Mouse (Mus musculus): ENCODE data around the gene Vmn1r124. TPM values are rescaled to one million over a fixed set of nuclear protein-coding genes. Genes with fewer than 3 reads are reported as not detected.
"Not testable (repeated sequence)": the region's sequence is repeated elsewhere in the genome, so short reads cannot be mapped to it uniquely, and the experiment has no call there.

The Vmn1r124 gene
- total RNA-seq (2012; rRNA removed) (not detected in 2 replicates), total RNA-seq (2014; rRNA removed) (not detected in 2 replicates), polyA plus RNA-seq (2012; ENCODE audit: insufficient read length, low read depth) (not detected in 2 replicates)

DNA sequence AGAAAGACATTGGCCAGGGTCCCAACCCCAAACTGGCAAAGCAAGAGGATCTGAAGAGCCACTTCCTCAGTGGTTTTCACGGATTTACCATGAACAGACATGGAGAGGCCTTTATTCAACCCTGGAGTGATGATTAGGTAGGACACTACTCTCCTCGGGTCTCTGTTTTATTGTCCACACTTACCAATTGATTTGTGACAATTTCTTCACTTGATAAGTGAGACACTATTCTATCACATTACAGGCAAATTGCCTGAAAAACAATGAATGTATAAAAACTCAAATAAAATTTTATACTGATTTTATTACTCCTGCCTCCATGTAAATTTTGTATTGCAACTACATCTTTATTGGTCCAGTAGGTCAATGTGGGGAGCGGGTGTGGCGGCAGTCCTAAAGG, at the start of gene Vmn1r124:
Gene Vmn1r124 (minus strand): TSS at position 101 of the 400 bp plus-strand sequence.
- dilution Hi-C loops (cut with MboI; ENCODE audit: extremely low pct_ligation_motif_present, extremely low pct_unique_long_range_greater_than_20kb, low sequenced_read_pairs); H3K4me3 ChIP-seq (replicated peaks in 1 of 3; ENCODE audit: low read depth in 2 of 3, low read length in 2 of 3, poor library complexity in 1 of 3); DNase-seq (ENCODE audit: extremely low read depth); H3K27ac ChIP-seq (ENCODE audit: insufficient read depth, low read depth); H3K4me1 ChIP-seq (ENCODE audit: control insufficient read depth in 1 of 2, insufficient read depth in 2 of 2); H3K79me2 ChIP-seq (replicated peaks; ENCODE audit: control insufficient read depth, extremely low read depth, insufficient read depth, poor library complexity, severe bottlenecking); H3K27me3 ChIP-seq (replicated peaks); in situ Hi-C loops (cut with MboI; ENCODE audit: low pct_ligation_motif_present, low pct_unique_long_range_greater_than_20kb, low sequenced_read_pairs); H3K4me2 ChIP-seq (ENCODE audit: insufficient read depth, low read depth, poor library complexity, severe bottlenecking); H3K36me3 ChIP-seq (replicated peaks in 1 of 2; ENCODE audit: control insufficient read depth in 1 of 2, insufficient read depth in 1 of 2, low read length in 1 of 2); H3K9ac ChIP-seq (ENCODE audit: insufficient read depth, low read depth); H3K9me3 ChIP-seq (replicated peaks; ENCODE audit: low read length): not testable (repeated sequence)

DNA sequence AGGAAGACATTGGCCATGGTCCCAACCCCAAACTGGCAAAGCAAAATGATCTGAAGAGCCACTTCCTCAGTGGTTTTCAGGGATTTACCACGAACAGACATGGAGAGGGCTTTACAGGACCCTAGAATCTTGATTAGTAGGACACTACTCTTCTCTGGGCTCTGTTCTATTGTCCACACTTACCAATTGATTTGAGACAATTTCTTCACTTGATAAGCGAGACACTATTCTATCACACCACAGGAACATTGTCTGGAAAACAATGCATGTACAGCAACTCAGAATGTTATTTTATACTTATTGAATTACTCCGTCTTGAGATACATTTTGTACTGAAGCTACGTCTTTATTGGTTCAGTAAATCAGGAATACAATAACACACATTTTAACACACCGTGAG, 41.0 kb upstream of the Vmn1r124 start, which contains the start of gene Vmn1r126:
Gene Vmn1r126 (minus strand): TSS at position 101 of the 400 bp plus-strand sequence.
- H3K4me1 ChIP-seq (ENCODE audit: control insufficient read depth in 1 of 2, insufficient read depth in 2 of 2); H3K27me3 ChIP-seq (replicated peaks); dilution Hi-C loops (cut with MboI; ENCODE audit: extremely low pct_ligation_motif_present, extremely low pct_unique_long_range_greater_than_20kb, low sequenced_read_pairs); in situ Hi-C loops (cut with MboI; ENCODE audit: low pct_ligation_motif_present, low pct_unique_long_range_greater_than_20kb, low sequenced_read_pairs); DNase-seq (ENCODE audit: extremely low read depth); H3K4me2 ChIP-seq (ENCODE audit: insufficient read depth, low read depth, poor library complexity, severe bottlenecking); H3K27ac ChIP-seq (ENCODE audit: insufficient read depth, low read depth); H3K79me2 ChIP-seq (replicated peaks; ENCODE audit: control insufficient read depth, extremely low read depth, insufficient read depth, poor library complexity, severe bottlenecking); H3K36me3 ChIP-seq (replicated peaks in 1 of 2; ENCODE audit: control insufficient read depth in 1 of 2, insufficient read depth in 1 of 2, low read length in 1 of 2); H3K9me3 ChIP-seq (replicated peaks; ENCODE audit: low read length); H3K4me3 ChIP-seq (replicated peaks in 1 of 3; ENCODE audit: low read depth in 2 of 3, low read length in 2 of 3, poor library complexity in 1 of 3); H3K9ac ChIP-seq (ENCODE audit: insufficient read depth, low read depth): not testable (repeated sequence)

DNA sequence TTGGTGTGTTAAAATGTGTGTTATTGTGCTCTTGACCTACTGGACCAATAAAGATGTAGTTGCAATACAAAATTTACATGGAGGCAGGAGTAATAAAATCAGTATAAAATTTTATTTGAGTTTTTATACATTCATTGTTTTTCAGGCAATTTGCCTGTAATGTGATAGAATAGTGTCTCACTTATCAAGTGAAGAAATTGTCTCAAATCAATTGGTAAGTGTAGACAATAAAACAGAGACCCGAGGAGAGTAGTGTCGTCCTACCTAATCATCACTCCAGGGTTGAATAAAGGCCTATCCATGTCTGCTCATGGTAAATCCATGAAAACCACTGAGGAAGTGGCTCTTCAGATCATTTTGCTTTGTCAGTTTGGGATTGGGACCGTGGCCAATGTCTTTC, 11.5 kb upstream of the Vmn1r124 start, which contains the start of gene Vmn1r125:
Gene Vmn1r125 (plus strand): TSS at position 301 of the 400 bp plus-strand sequence.
- in situ Hi-C loops (cut with MboI; ENCODE audit: low pct_ligation_motif_present, low pct_unique_long_range_greater_than_20kb, low sequenced_read_pairs); DNase-seq (ENCODE audit: extremely low read depth): not testable (repeated sequence)

More for the DNA sequence above, 11.5 kb upstream of the Vmn1r124 start, which contains the start of gene Vmn1r125:
- H3K27me3 ChIP-seq (replicated peaks); H3K4me2 ChIP-seq (ENCODE audit: insufficient read depth, low read depth, poor library complexity, severe bottlenecking); H3K36me3 ChIP-seq (replicated peaks in 1 of 2; ENCODE audit: control insufficient read depth in 1 of 2, insufficient read depth in 1 of 2, low read length in 1 of 2); H3K9ac ChIP-seq (ENCODE audit: insufficient read depth, low read depth); dilution Hi-C loops (cut with MboI; ENCODE audit: extremely low pct_ligation_motif_present, extremely low pct_unique_long_range_greater_than_20kb, low sequenced_read_pairs); H3K27ac ChIP-seq (ENCODE audit: insufficient read depth, low read depth); H3K4me3 ChIP-seq (replicated peaks in 1 of 3; ENCODE audit: low read depth in 2 of 3, low read length in 2 of 3, poor library complexity in 1 of 3); H3K4me1 ChIP-seq (ENCODE audit: control insufficient read depth in 1 of 2, insufficient read depth in 2 of 2); H3K79me2 ChIP-seq (replicated peaks; ENCODE audit: control insufficient read depth, extremely low read depth, insufficient read depth, poor library complexity, severe bottlenecking); H3K9me3 ChIP-seq (replicated peaks; ENCODE audit: low read length): not testable (repeated sequence)

Other genes with a start within 250 kb of the Vmn1r124 start
- not detected in 2 replicates for gene Vmn1r119, start 248.2 kb downstream of the Vmn1r124 start, total RNA-seq (2012; rRNA removed)
- gene Vmn1r119, start 248.2 kb downstream of the Vmn1r124 start, total RNA-seq (2014; rRNA removed) = not detected in 2 replicates
- not detected in 2 replicates for gene Vmn1r119, start 248.2 kb downstream of the Vmn1r124 start, polyA plus RNA-seq (2012; ENCODE audit: insufficient read length, low read depth)
- not detected in 2 replicates for gene Vmn1r120, start 206.8 kb downstream of the Vmn1r124 start, total RNA-seq (2012; rRNA removed)
- not detected in 2 replicates for gene Vmn1r120, start 206.8 kb downstream of the Vmn1r124 start, total RNA-seq (2014; rRNA removed)
- not detected in 2 replicates for gene Vmn1r120, start 206.8 kb downstream of the Vmn1r124 start, polyA plus RNA-seq (2012; ENCODE audit: insufficient read length, low read depth)
- not detected in 2 replicates for gene Vmn1r121, start 162.1 kb downstream of the Vmn1r124 start, total RNA-seq (2012; rRNA removed)
- gene Vmn1r121, start 162.1 kb downstream of the Vmn1r124 start, total RNA-seq (2014; rRNA removed) = not detected in 2 replicates
- not detected in 2 replicates for gene Vmn1r121, start 162.1 kb downstream of the Vmn1r124 start, polyA plus RNA-seq (2012; ENCODE audit: insufficient read length, low read depth)
- gene Vmn1r122, start 126.5 kb downstream of the Vmn1r124 start, total RNA-seq (2012; rRNA removed) = not detected in 2 replicates
- gene Vmn1r122, start 126.5 kb downstream of the Vmn1r124 start, total RNA-seq (2014; rRNA removed) = not detected in 2 replicates
- gene Vmn1r122, start 126.5 kb downstream of the Vmn1r124 start, polyA plus RNA-seq (2012; ENCODE audit: insufficient read length, low read depth) = not detected in 2 replicates
- not detected in 2 replicates for gene Vmn1r123, start 98.4 kb downstream of the Vmn1r124 start, total RNA-seq (2012; rRNA removed)
- not detected in 2 replicates for gene Vmn1r123, start 98.4 kb downstream of the Vmn1r124 start, total RNA-seq (2014; rRNA removed)
- gene Vmn1r123, start 98.4 kb downstream of the Vmn1r124 start, polyA plus RNA-seq (2012; ENCODE audit: insufficient read length, low read depth) = not detected in 2 replicates
- gene Gm5157, start 70.2 kb downstream of the Vmn1r124 start, total RNA-seq (2012; rRNA removed) = not detected in 2 replicates
- gene Gm5157, start 70.2 kb downstream of the Vmn1r124 start, total RNA-seq (2014; rRNA removed) = not detected in 2 replicates
- gene Gm5157, start 70.2 kb downstream of the Vmn1r124 start, polyA plus RNA-seq (2012; ENCODE audit: insufficient read length, low read depth) = not detected in 2 replicates
- not detected in 2 replicates for gene Vmn1r125, start 11.6 kb upstream of the Vmn1r124 start, total RNA-seq (2012; rRNA removed)
- not detected in 2 replicates for gene Vmn1r125, start 11.6 kb upstream of the Vmn1r124 start, total RNA-seq (2014; rRNA removed)
- gene Vmn1r125, start 11.6 kb upstream of the Vmn1r124 start, polyA plus RNA-seq (2012; ENCODE audit: insufficient read length, low read depth) = not detected in 2 replicates
- gene Vmn1r126, start 40.9 kb upstream of the Vmn1r124 start, total RNA-seq (2012; rRNA removed) = not detected in 2 replicates
- not detected in 2 replicates for gene Vmn1r126, start 40.9 kb upstream of the Vmn1r124 start, total RNA-seq (2014; rRNA removed)
- gene Vmn1r126, start 40.9 kb upstream of the Vmn1r124 start, polyA plus RNA-seq (2012; ENCODE audit: insufficient read length, low read depth) = not detected in 2 replicates
- not detected in 2 replicates for gene Vmn1r127, start 59.2 kb upstream of the Vmn1r124 start, total RNA-seq (2012; rRNA removed)
- not detected in 2 replicates for gene Vmn1r127, start 59.2 kb upstream of the Vmn1r124 start, total RNA-seq (2014; rRNA removed)
- gene Vmn1r127, start 59.2 kb upstream of the Vmn1r124 start, polyA plus RNA-seq (2012; ENCODE audit: insufficient read length, low read depth) = not detected in 2 replicates
- gene Vmn1r128, start 88.8 kb upstream of the Vmn1r124 start, total RNA-seq (2012; rRNA removed) = not detected in 2 replicates
- gene Vmn1r128, start 88.8 kb upstream of the Vmn1r124 start, total RNA-seq (2014; rRNA removed) = not detected in 2 replicates
- gene Vmn1r128, start 88.8 kb upstream of the Vmn1r124 start, polyA plus RNA-seq (2012; ENCODE audit: insufficient read length, low read depth) = not detected in 2 replicates
- gene Vmn1r129, start 100.7 kb upstream of the Vmn1r124 start, total RNA-seq (2012; rRNA removed) = not detected in 2 replicates
- gene Vmn1r129, start 100.7 kb upstream of the Vmn1r124 start, total RNA-seq (2014; rRNA removed) = not detected in 2 replicates
- not detected in 2 replicates for gene Vmn1r129, start 100.7 kb upstream of the Vmn1r124 start, polyA plus RNA-seq (2012; ENCODE audit: insufficient read length, low read depth)
- not detected in 2 replicates for gene Gm6882, start 172.1 kb upstream of the Vmn1r124 start, total RNA-seq (2012; rRNA removed)
- not detected in 2 replicates for gene Gm6882, start 172.1 kb upstream of the Vmn1r124 start, total RNA-seq (2014; rRNA removed)
- not detected in 2 replicates for gene Gm6882, start 172.1 kb upstream of the Vmn1r124 start, polyA plus RNA-seq (2012; ENCODE audit: insufficient read length, low read depth)